Mouse (Mus musculus): ENCODE results near the gene Cwh43.

GRCm38 (mm10) chr5:73376491-73376890 lies 29.4 kb upstream of the Cwh43 start:
- TF ChIP-seq CTCF (IDR thresholded peaks at IDR 0.05; ENCODE audit: low read depth) (no peak), EP300 (IDR thresholded peaks at IDR 0.05; ENCODE audit: low read depth) (no peak)
